Mouse (Mus musculus) T-cell, adult 66 days (primary cell): ENCODE data around the gene Eftud2. TPM values are rescaled to one million over a fixed set of nuclear protein-coding genes. Genes with fewer than 3 reads are reported as not detected.

ENCODE experiments used
- total RNA-seq, 2 experiments: library from RNA; stranded (reverse); gene quantifications; 3 replicates in 1 of 2; 4 replicates in 1 of 2; pipeline ENCODE4 v1.2.4; 2023

Gene Eftud2
- total RNA-seq = 100 to 1,000 TPM; 154 TPM

GRCm38 (mm10) chr11:102880585-102881313 lies at the start of gene Eftud2, which contains the start of gene Ccdc103:
Eftud2 (minus strand) TSS chr11:102880985.
Ccdc103 (plus strand) TSS chr11:102881204.

DNA sequence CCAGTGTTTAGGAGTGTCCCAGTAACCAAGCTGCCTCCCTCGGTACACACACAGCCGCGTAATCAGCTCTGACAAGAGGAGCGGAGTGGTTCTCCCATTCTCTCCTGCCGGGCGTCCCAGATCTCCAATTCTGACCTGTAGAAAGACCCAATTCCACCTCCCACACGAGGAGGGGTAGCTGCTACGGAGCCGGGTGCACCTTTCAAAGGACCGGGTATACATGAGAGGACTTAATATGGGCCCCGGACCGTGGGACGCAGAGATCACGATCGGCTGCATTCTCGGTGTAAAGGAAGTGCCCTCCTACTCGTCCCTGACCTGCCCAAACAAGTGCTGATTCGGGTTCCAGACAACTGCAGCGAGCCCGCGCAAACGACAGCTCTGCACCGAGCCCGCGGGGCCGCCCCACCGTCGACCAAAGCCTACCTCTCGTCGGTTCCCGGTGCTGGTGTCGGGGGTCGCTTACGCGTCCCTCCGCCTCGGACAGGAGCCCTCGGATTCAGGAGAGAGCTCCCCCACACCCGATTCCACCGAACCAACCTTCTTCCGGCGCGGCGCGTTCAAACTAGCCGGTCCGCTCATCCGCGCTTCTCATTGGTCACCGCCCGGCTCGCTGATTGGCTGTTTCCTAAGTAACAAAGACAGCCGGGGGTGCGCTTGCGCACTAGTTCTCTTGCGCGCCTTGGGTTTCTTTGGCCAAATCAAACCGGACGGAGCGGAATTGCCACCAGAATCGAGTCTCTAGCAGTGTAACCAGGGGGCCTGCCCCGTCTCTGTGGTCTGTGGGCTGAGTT lies 44.0 kb upstream of the Eftud2 start, which contains the start of gene Kif18b:
TSS of gene Kif18b (minus strand) at position 568 of the 794 bp plus-strand sequence.

DNA sequence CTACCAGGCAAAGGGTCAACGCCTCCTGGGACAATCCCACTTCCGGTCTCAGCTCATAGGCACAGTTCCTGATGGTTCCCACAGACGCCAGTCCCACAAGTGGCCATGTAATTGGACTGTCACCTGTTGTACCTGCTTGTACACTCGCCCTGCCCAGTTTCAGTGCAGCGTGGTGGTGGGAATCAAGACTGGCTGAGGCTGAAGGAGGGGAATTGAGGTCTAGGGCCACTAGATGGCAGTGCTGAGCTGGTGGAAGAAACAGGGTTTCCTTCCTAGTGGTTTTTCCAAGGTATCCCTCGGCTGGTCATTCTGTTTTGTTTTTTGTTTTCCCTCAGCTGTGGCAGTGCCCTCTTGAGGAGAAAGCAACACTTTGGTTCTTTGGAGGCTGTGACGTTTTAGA lies 20.0 kb upstream of the Eftud2 start, which contains the start of gene Gfap:
TSS of gene Gfap (minus strand) at position 150 of the 400 bp plus-strand sequence.

DNA sequence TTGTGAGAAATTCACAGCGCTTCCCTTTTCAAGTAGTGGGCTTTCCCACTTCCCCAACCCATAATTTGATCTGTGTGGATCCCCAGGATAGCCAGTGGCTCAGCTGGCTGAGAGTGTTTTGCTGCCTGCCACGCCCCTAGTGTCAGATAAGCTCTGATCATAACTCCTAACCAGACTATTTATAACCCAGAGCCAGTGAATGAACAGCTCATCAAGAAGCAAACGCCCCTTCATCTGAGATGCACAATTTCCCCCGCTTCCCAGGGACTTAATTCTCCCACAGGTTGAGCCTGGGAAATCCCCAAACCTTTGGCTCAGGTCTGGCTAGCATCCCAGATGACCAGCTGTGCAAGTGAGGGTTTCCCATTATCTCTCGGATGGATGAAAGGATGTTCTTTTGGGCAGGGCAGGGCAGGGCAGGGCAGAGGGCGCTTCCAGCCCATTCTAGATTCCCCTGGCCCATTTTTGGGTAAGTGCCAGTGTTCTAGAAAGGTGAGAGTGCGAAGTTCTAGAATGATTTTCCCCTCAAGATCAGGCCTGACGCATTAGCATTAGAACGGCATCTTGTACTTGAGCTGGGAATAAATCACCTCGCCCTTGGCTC lies 3.9 kb upstream of the Eftud2 start, which contains the start of gene Fam187a:
TSS of gene Fam187a (plus strand) at position 554 of the 604 bp plus-strand sequence.

DNA sequence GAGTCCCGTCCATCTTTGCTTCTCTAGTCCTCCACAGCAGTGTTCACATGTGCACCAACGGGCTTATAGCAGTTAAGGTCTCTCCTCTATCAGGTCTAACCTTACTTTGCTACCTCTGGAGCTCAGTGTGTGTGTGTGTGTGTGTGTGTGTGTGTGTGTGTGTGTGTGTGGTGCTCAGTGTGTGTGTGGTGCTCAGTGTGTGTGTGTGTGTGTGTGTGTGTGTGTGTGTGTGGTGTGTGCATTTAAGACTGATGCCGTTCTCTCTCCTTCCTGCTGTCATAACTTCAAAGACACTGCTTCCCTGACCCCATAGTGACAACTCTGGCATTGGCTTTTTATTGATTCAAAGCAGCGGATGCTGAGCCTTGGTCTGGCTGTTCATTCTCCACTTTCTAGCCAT lies 45.2 kb downstream of the Eftud2 start, which contains the start of gene Higd1b:
TSS of gene Higd1b (plus strand) at position 301 of the 400 bp plus-strand sequence.

GRCm38 (mm10) chr11:102819021-102819782 lies 61.6 kb downstream of the Eftud2 start, which contains the start of gene Gjc1:
Gjc1 (minus strand) TSS chr11:102819700.

Other genes with a start within 250 kb of the Eftud2 start
- not detected for gene Meioc, start 217.3 kb downstream of the Eftud2 start, total RNA-seq
- gene Ccdc43, start 183.2 kb downstream of the Eftud2 start, total RNA-seq = 10 to 100 TPM; 37.0 to 38.8 TPM
- 1 to 10 TPM; 2.8 to 2.9 TPM for gene Adam11, start 119.5 kb downstream of the Eftud2 start, total RNA-seq
- not detected for gene Gjc1, start 61.3 kb downstream of the Eftud2 start, total RNA-seq
- gene Higd1b, start 45.1 kb downstream of the Eftud2 start, total RNA-seq = not detected
- gene Ccdc103, start 219 bp upstream of the Eftud2 start, total RNA-seq = not detected
- not detected for gene Fam187a, start 4.2 kb upstream of the Eftud2 start, total RNA-seq
- gene Gfap, start 19.9 kb upstream of the Eftud2 start, total RNA-seq = not detected
- gene Kif18b, start 44.1 kb upstream of the Eftud2 start, total RNA-seq = 1 to 10 TPM in 1 of 2 experiments, under 1 TPM in 1; 0.59 to 2.2 TPM
- not detected for gene C1ql1, start 65.7 kb upstream of the Eftud2 start, total RNA-seq
- 10 to 100 TPM; 60.2 to 68.4 TPM for gene Nmt1, start 147.2 kb upstream of the Eftud2 start, total RNA-seq
- 10 to 100 TPM; 18.5 to 22.4 TPM for gene Dcakd, start 147.3 kb upstream of the Eftud2 start, total RNA-seq
- not detected for gene Plcd3, start 220.7 kb upstream of the Eftud2 start, total RNA-seq
- gene Acbd4, start 220.7 kb upstream of the Eftud2 start, total RNA-seq = 10 to 100 TPM; 46.3 to 47.1 TPM
- 10 to 100 TPM; 73.5 to 91.3 TPM for gene Hexim1, start 235.2 kb upstream of the Eftud2 start, total RNA-seq